Mouse (Mus musculus) forebrain, embryonic 11.5 days (tissue): Measurements from ENCODE around the gene Slc25a22. TPM values are rescaled to one million over a fixed set of nuclear protein-coding genes. Genes with fewer than 3 reads are reported as not detected.
A peak's percentile ranks its signal among the peaks of the same experiment; 100 is the strongest.
"Not testable (repeated sequence)": the region's sequence is repeated elsewhere in the genome, so short reads cannot be mapped to it uniquely, and the experiment has no call there.

ENCODE experiments used
- ATAC-seq: fragments of 200-750 bp; cut with Nextera tagmentation; replicated peaks from 2 replicates; pipeline ENCODE4 v1.8.0; 2017; ENCODE audit warnings: moderate TSS enrichment; ENCODE audit not compliant: low FRiP score
- DNase-seq: peaks from one replicate; pipeline ENCODE4 v3.0.0-alpha.2; 2017; ENCODE audit warnings: low spot score
- H3K27ac ChIP-seq: fragments of 300-500 bp; sonication (generic); 2 replicates; pipeline ENCODE4 v1.5.1; 2014; ENCODE audit warnings: low read depth, low read length
- H3K27me3 ChIP-seq: fragments of 300-500 bp; sonication (generic); 2 replicates; pipeline ENCODE4 v1.6.1; 2014; ENCODE audit warnings: mild to moderate bottlenecking, low read length, mixed read lengths; ENCODE audit not compliant: control insufficient read depth, insufficient read depth
- H3K36me3 ChIP-seq: fragments of 300-500 bp; sonication (generic); 2 replicates; pipeline ENCODE4 v1.6.1; 2014; ENCODE audit warnings: mild to moderate bottlenecking, low read length, moderate library complexity, mixed read lengths; ENCODE audit not compliant: control insufficient read depth, insufficient read depth
- H3K4me1 ChIP-seq: fragments of 300-500 bp; sonication (generic); replicated peaks from 2 replicates; pipeline ENCODE4 v1.6.1; 2014; ENCODE audit warnings: low read length, mixed read lengths; ENCODE audit not compliant: control insufficient read depth, insufficient read depth
- H3K4me2 ChIP-seq: fragments of 300-500 bp; sonication (generic); 2 replicates; pipeline ENCODE4 v1.6.1; 2014; ENCODE audit warnings: low read depth, mild to moderate bottlenecking, low read length, moderate library complexity, mixed read lengths; ENCODE audit not compliant: severe bottlenecking
- H3K4me3 ChIP-seq: fragments of 300-500 bp; sonication (generic); 2 replicates; pipeline ENCODE4 v1.5.1; 2014; ENCODE audit warnings: low read depth, low read length
- H3K9ac ChIP-seq: fragments of 300-500 bp; sonication (generic); 2 replicates; pipeline ENCODE4 v1.6.1; 2014; ENCODE audit warnings: low read length
- H3K9me3 ChIP-seq: fragments of 300-500 bp; sonication (generic); 2 replicates; pipeline ENCODE4 v1.6.1; 2016; ENCODE audit warnings: low read length, mixed read lengths; ENCODE audit not compliant: control insufficient read depth
- WGBS: fragments of 180-500 bp; shearing (Covaris S2); extraction: QIAGEN DNeasy Blood & Tissue Kit; methylation state at CpG from one replicate; pipeline ENCODE4 v1.1.7; 2014; 5-methylcytosine and 5-hydroxymethylcytosine counted together
- polyA plus RNA-seq: library from polyadenylated mRNA; unstranded; fragments of >200 nt; fragmentation: Nextera tagmentation; extraction: Ambion mirVana; gene quantifications from 2 replicates; pipeline ENCODE4 v1.2.1, GENCODE M21; 2014

Slc25a22 gene
- polyA plus RNA-seq, 1 experiment from 2014 or later: 46.0 TPM

- DNase-seq (no peak), ATAC-seq (no peak)
- H3K4me2 ChIP-seq: no peak overlapping the region
- no peaks in the 10 kb centered on the region for H3K9me3 ChIP-seq
- peaks cover 18% of the 10 kb centered on the region for H3K27me3 ChIP-seq
- no peak overlapping the region for H3K27ac ChIP-seq
- WGBS: 94% methylated on average over 14 of the region's 14 CpGs
- H3K4me3 ChIP-seq: no peak overlapping the region
- H3K4me1 ChIP-seq: peaks cover 15% of the 10 kb centered on the region
- H3K9ac ChIP-seq: no peak overlapping the region
- H3K36me3 ChIP-seq: no peaks in the 10 kb centered on the region; the same call in 1 of the 2 replicates
These were observed 19.5 kb upstream of the Slc25a22 start for GRCm38 (mm10) chr7:141457236-141457635.

GRCm38 (mm10) chr7:141456739-141457138, 19.0 kb upstream of the Slc25a22 start:
- no peak overlapping the region for H3K27ac ChIP-seq
- no peaks in the 10 kb centered on the region for H3K9me3 ChIP-seq
- peaks cover 3% of the 10 kb centered on the region; the same call in 1 of the 2 replicates for H3K36me3 ChIP-seq
- no peak overlapping the region for H3K9ac ChIP-seq
- H3K4me2 ChIP-seq: no peak overlapping the region
- no peak for ATAC-seq
- no peak overlapping the region for H3K4me3 ChIP-seq
- WGBS: 89% methylated on average over 6 of the region's 6 CpGs
- DNase-seq: no peak
- peaks cover 13% of the 10 kb centered on the region for H3K27me3 ChIP-seq
- H3K4me1 ChIP-seq: peaks cover 11% of the 10 kb centered on the region

- Histone ChIP-seq H3K9ac (peak overlapping the region; percentile 46), H3K27ac (no peak overlapping the region), H3K4me2 (peak overlapping the region; percentile 88), H3K36me3 (peaks cover 3% of the 10 kb centered on the region; the same call in 1 of the 2 replicates), H3K27me3 (peaks cover 4% of the 10 kb centered on the region), H3K4me1 (peaks cover 8% of the 10 kb centered on the region), H3K9me3 (no peaks in the 10 kb centered on the region), H3K4me3 (peak overlapping the region; percentile 53)
- no peak for DNase-seq
- ATAC-seq: peak; percentile 55
- 3% methylated on average over 23 of the region's 23 CpGs for WGBS
These were observed 18.1 kb upstream of the Slc25a22 start for GRCm38 (mm10) chr7:141455610-141456314.

- Histone ChIP-seq H3K9ac (peak within 1 kb of the TSS; percentile 46), H3K9me3 (no peaks in the 10 kb centered on the region), H3K4me3 (peak within 1 kb of the TSS; percentile 53), H3K4me2 (peak within 1 kb of the TSS; percentile 88), H3K4me1 (peaks cover 8% of the 10 kb centered on the region), H3K27ac (0 out of 2 replicates have a peak within 1 kb of the TSS, but pooled peaks have one; percentile 5), H3K27me3 (0 out of 2 replicates have a peak, but pooled peaks cover 2% of the 10 kb centered on the region), H3K36me3 (peaks cover 3% of the 10 kb centered on the region; the same call in 1 of the 2 replicates)
- DNase-seq (peak; percentile 96), ATAC-seq (peak; percentile 80)
- WGBS: under 1% methylated on average over 45 of the region's 45 CpGs
These were observed 17.4 kb upstream of the Slc25a22 start, which contains the start of gene Pnpla2 for GRCm38 (mm10) chr7:141454967-141455551. Gene Pnpla2, plus strand, starts transcription at chr7:141455198.

- WGBS: 78% methylated on average over 2 of the region's 2 CpGs
- peaks cover 9% of the 10 kb centered on the region for H3K4me1 ChIP-seq
- ATAC-seq: no peak
- H3K27me3 ChIP-seq: no peaks in the 10 kb centered on the region
- H3K9ac ChIP-seq: no peak overlapping the region
- H3K4me2 ChIP-seq: no peak overlapping the region
- H3K27ac ChIP-seq: no peak overlapping the region
- H3K9me3 ChIP-seq: no peaks in the 10 kb centered on the region
- H3K36me3 ChIP-seq: peaks cover 3% of the 10 kb centered on the region; the same call in 1 of the 2 replicates
- DNase-seq: no peak
- H3K4me3 ChIP-seq: no peak overlapping the region
These were observed 15.9 kb upstream of the Slc25a22 start for GRCm38 (mm10) chr7:141453636-141454035.

- H3K4me2 ChIP-seq: no peak overlapping the region
- H3K9ac ChIP-seq: no peak overlapping the region
- DNase-seq: no peak
- H3K27me3 ChIP-seq: no peaks in the 10 kb centered on the region
- H3K36me3 ChIP-seq: peaks cover 3% of the 10 kb centered on the region; the same call in 1 of the 2 replicates
- H3K27ac ChIP-seq: no peak overlapping the region
- H3K9me3 ChIP-seq: no peaks in the 10 kb centered on the region
- H3K4me3 ChIP-seq: no peak overlapping the region
- H3K4me1 ChIP-seq: peaks cover 10% of the 10 kb centered on the region
- no peak for ATAC-seq
These were observed 14.2 kb upstream of the Slc25a22 start for GRCm38 (mm10) chr7:141451928-141452327.

GRCm38 (mm10) chr7:141447110-141447991, 9.7 kb upstream of the Slc25a22 start, which contains the start of gene Rplp2:
Gene Rplp2, plus strand, starts transcription at chr7:141447370.
- ATAC-seq (peak; percentile 90), DNase-seq (peak; percentile 93)
- Histone ChIP-seq H3K27me3 (no peaks in the 10 kb centered on the region), H3K9ac (peak within 1 kb of the TSS; percentile 86), H3K27ac (peak within 1 kb of the TSS; percentile 50; the same call in 1 of the 2 replicates), H3K4me1 (peaks cover 15% of the 10 kb centered on the region), H3K4me3 (peak within 1 kb of the TSS; percentile 77), H3K36me3 (peaks cover 3% of the 10 kb centered on the region; the same call in 1 of the 2 replicates), H3K4me2 (peak within 1 kb of the TSS; percentile 75), H3K9me3 (no peaks in the 10 kb centered on the region)
- WGBS: under 1% methylated on average over 63 of the region's 63 CpGs

- H3K4me2 ChIP-seq: peak overlapping the region; percentile 75; the same call in 1 of the 2 replicates
- H3K9ac ChIP-seq, H3K9me3 ChIP-seq, ATAC-seq, H3K27ac ChIP-seq, H3K36me3 ChIP-seq, DNase-seq, H3K27me3 ChIP-seq: not testable (repeated sequence)
- peaks cover 15% of the 10 kb centered on the region for H3K4me1 ChIP-seq
- H3K4me3 ChIP-seq: 0 out of 2 replicates have a peak overlapping the region, but pooled peaks have one; percentile 77
- 89% methylated on average over 3 of the region's 3 CpGs for WGBS
These were observed 8.7 kb upstream of the Slc25a22 start for GRCm38 (mm10) chr7:141446374-141446773.
